Mouse (Mus musculus): Measurements from ENCODE around the gene Gabrr1. TPM values are rescaled to one million over a fixed set of nuclear protein-coding genes. Genes with fewer than 3 reads are reported as not detected.
A peak's percentile ranks its signal among the peaks of the same experiment; 100 is the strongest.
"Not testable (repeated sequence)": the region's sequence is repeated elsewhere in the genome, so short reads cannot be mapped to it uniquely, and the experiment has no call there.

Gene Gabrr1
- polyA plus RNA-seq (2015; fragmentation: Nextera tagmentation; extraction: Ambion mirVana): 0.14 TPM in 1 of 2 replicates, not detected in the other

- Histone ChIP-seq H3K9me3 (ENCODE audit: control insufficient read depth, low read length) (no peaks in the 10 kb centered on the region), H3K27me3 (replicated peaks; ENCODE audit: control insufficient read depth, insufficient read depth, low read length) (no peaks in the 10 kb centered on the region), H3K4me2 (ENCODE audit: low read length) (no peak within 1 kb of the TSS), H3K36me3 (ENCODE audit: control insufficient read depth, insufficient read depth) (no peaks in the 10 kb centered on the region), H3K4me3 (replicated peaks; ENCODE audit: low read length) (no peak within 1 kb of the TSS), H3K4me1 (replicated peaks; ENCODE audit: control insufficient read depth, insufficient read depth, low read length) (no peaks in the 10 kb centered on the region), H3K27ac (ENCODE audit: low read length) (no peak within 1 kb of the TSS), H3K9ac (replicated peaks; ENCODE audit: low read depth, low read length) (no peak within 1 kb of the TSS)
- ATAC-seq: no peak
- WGBS: 79% methylated on average over 11 of the region's 11 CpGs
Measured at GRCm38 (mm10) chr4:33132221-33132620, at the start of gene Gabrr1. TSS of gene Gabrr1 (plus strand) at chr4:33132521.

- H3K27me3 ChIP-seq (replicated peaks; ENCODE audit: control insufficient read depth, insufficient read depth, low read length): no peaks in the 10 kb centered on the region
- no peak for ATAC-seq
- H3K4me2 ChIP-seq (ENCODE audit: low read length): no peak overlapping the region
- no peaks in the 10 kb centered on the region for H3K9me3 ChIP-seq (ENCODE audit: control insufficient read depth, low read length)
- H3K36me3 ChIP-seq (ENCODE audit: control insufficient read depth, insufficient read depth): no peaks in the 10 kb centered on the region
- no peak overlapping the region for H3K27ac ChIP-seq (ENCODE audit: low read length)
- H3K4me3 ChIP-seq (replicated peaks; ENCODE audit: low read length): no peak overlapping the region
- 82% methylated on average over 6 of the region's 6 CpGs for WGBS
- no peaks in the 10 kb centered on the region for H3K4me1 ChIP-seq (replicated peaks; ENCODE audit: control insufficient read depth, insufficient read depth, low read length)
- H3K9ac ChIP-seq (replicated peaks; ENCODE audit: low read depth, low read length): no peak overlapping the region
Measured at GRCm38 (mm10) chr4:33099118-33099694, 33.1 kb upstream of the Gabrr1 start.

GRCm38 (mm10) chr4:33109720-33110458 is 22.4 kb upstream of the Gabrr1 start:
- ATAC-seq: no peak
- H3K36me3 ChIP-seq (ENCODE audit: control insufficient read depth, insufficient read depth): no peaks in the 10 kb centered on the region
- no peak overlapping the region for H3K9ac ChIP-seq (replicated peaks; ENCODE audit: low read depth, low read length)
- H3K4me1 ChIP-seq (replicated peaks; ENCODE audit: control insufficient read depth, insufficient read depth, low read length): no peaks in the 10 kb centered on the region
- no peaks in the 10 kb centered on the region for H3K27me3 ChIP-seq (replicated peaks; ENCODE audit: control insufficient read depth, insufficient read depth, low read length)
- no peaks in the 10 kb centered on the region for H3K9me3 ChIP-seq (ENCODE audit: control insufficient read depth, low read length)
- H3K27ac ChIP-seq (ENCODE audit: low read length): no peak overlapping the region
- 89% methylated on average over 14 of the region's 14 CpGs for WGBS
- H3K4me3 ChIP-seq (replicated peaks; ENCODE audit: low read length): no peak overlapping the region
- H3K4me2 ChIP-seq (ENCODE audit: low read length): no peak overlapping the region

DNA sequence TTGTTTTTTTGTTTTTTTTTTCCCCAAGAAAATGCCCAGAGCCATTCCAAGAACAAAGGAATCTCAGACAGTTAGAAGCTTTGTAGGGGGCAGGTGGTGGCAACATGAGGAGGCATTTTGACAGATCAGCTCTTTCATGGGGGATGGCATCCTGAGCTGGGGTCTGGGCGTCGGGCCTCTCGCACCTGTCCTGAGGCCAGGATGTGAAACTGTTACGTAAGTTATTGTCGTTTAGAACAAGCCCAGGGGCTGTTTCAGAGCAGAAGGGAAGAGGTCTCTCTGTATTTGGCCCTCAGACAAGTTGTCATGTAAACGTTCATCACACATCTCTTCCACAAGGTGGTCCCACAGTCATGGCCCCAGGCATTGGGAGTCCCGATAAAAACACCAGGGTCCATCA is 21.5 kb upstream of the Gabrr1 start:
- Histone ChIP-seq H3K4me2 (ENCODE audit: low read length) (no peak overlapping the region), H3K27me3 (replicated peaks; ENCODE audit: control insufficient read depth, insufficient read depth, low read length) (no peaks in the 10 kb centered on the region), H3K9me3 (ENCODE audit: control insufficient read depth, low read length) (no peaks in the 10 kb centered on the region), H3K27ac (ENCODE audit: low read length) (no peak overlapping the region), H3K9ac (replicated peaks; ENCODE audit: low read depth, low read length) (no peak overlapping the region), H3K4me1 (replicated peaks; ENCODE audit: control insufficient read depth, insufficient read depth, low read length) (no peaks in the 10 kb centered on the region), H3K36me3 (ENCODE audit: control insufficient read depth, insufficient read depth) (no peaks in the 10 kb centered on the region), H3K4me3 (replicated peaks; ENCODE audit: low read length) (no peak overlapping the region)
- 87% methylated on average over 7 of the region's 7 CpGs for WGBS
- no peak for ATAC-seq

- Histone ChIP-seq H3K4me2 (ENCODE audit: low read length) (no peak overlapping the region), H3K9ac (replicated peaks; ENCODE audit: low read depth, low read length) (no peak overlapping the region), H3K27me3 (replicated peaks; ENCODE audit: control insufficient read depth, insufficient read depth, low read length) (no peaks in the 10 kb centered on the region), H3K36me3 (ENCODE audit: control insufficient read depth, insufficient read depth) (no peaks in the 10 kb centered on the region), H3K9me3 (ENCODE audit: control insufficient read depth, low read length) (no peaks in the 10 kb centered on the region), H3K4me3 (replicated peaks; ENCODE audit: low read length) (no peak overlapping the region), H3K27ac (ENCODE audit: low read length) (no peak overlapping the region), H3K4me1 (replicated peaks; ENCODE audit: control insufficient read depth, insufficient read depth, low read length) (no peaks in the 10 kb centered on the region)
- no peak for ATAC-seq
- WGBS: 92% methylated on average over 9 of the region's 9 CpGs
Measured at GRCm38 (mm10) chr4:33111358-33111757, 21.0 kb upstream of the Gabrr1 start.

DNA sequence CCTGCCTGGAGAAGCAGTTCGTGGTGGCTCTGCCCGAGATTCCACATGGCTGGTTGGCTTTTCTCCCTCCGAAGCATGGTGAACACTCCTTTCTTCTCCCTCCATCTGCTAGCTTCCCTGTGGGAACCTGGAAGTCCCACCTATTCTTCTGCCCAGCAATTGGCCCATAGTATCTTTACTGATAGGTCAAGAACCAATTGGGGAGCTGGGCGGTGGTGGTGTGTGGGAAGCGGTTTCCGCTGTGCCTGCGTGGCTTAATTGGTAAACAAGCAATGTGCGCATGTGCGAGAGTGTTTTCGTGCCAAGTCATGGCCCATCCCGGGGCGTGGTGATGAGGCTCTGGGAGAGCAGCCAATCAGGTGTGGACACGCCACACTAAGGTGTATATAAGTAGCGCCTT is 19.5 kb upstream of the Gabrr1 start:
- H3K4me1 ChIP-seq (replicated peaks; ENCODE audit: control insufficient read depth, insufficient read depth, low read length); H3K36me3 ChIP-seq (ENCODE audit: control insufficient read depth, insufficient read depth); H3K27ac ChIP-seq (ENCODE audit: low read length); H3K9ac ChIP-seq (replicated peaks; ENCODE audit: low read depth, low read length); H3K27me3 ChIP-seq (replicated peaks; ENCODE audit: control insufficient read depth, insufficient read depth, low read length); H3K9me3 ChIP-seq (ENCODE audit: control insufficient read depth, low read length); H3K4me3 ChIP-seq (replicated peaks; ENCODE audit: low read length); ATAC-seq; H3K4me2 ChIP-seq (ENCODE audit: low read length): not testable (repeated sequence)
- 90% methylated on average over 10 of the region's 14 CpGs for whole genome bisulfite sequencing

DNA sequence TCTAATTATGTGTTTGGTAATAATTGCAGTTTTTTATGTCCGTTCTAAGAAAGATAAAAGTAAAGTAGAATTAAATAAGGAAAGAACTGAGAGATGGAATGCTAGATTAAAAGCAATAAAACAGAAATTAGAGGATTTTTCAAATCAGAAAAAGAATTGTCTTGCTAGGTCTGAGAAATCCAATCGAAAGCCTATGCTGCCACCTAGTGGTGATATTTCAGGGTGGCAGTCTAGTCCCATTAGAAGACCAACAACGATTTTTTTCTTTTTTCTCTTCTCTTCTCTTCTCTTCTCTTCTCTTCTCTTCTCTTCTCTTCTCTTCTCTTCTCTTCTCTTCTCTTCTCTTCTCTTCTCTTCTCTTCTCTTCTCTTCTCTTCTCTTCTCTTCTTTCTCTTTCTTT is 13.2 kb upstream of the Gabrr1 start:
- H3K4me2 ChIP-seq (ENCODE audit: low read length); H3K9ac ChIP-seq (replicated peaks; ENCODE audit: low read depth, low read length); H3K4me1 ChIP-seq (replicated peaks; ENCODE audit: control insufficient read depth, insufficient read depth, low read length); H3K27me3 ChIP-seq (replicated peaks; ENCODE audit: control insufficient read depth, insufficient read depth, low read length); H3K9me3 ChIP-seq (ENCODE audit: control insufficient read depth, low read length); H3K27ac ChIP-seq (ENCODE audit: low read length); H3K36me3 ChIP-seq (ENCODE audit: control insufficient read depth, insufficient read depth); H3K4me3 ChIP-seq (replicated peaks; ENCODE audit: low read length): not testable (repeated sequence)
- 5% methylated on average over 3 of the region's 3 CpGs for WGBS
- ATAC-seq: peak; percentile 72

- WGBS: 81% methylated on average over 6 of the region's 6 CpGs
- Histone ChIP-seq H3K36me3 (ENCODE audit: control insufficient read depth, insufficient read depth) (no peaks in the 10 kb centered on the region), H3K9me3 (ENCODE audit: control insufficient read depth, low read length) (no peaks in the 10 kb centered on the region), H3K27ac (ENCODE audit: low read length) (no peak overlapping the region), H3K27me3 (replicated peaks; ENCODE audit: control insufficient read depth, insufficient read depth, low read length) (no peaks in the 10 kb centered on the region), H3K4me2 (ENCODE audit: low read length) (no peak overlapping the region), H3K4me3 (replicated peaks; ENCODE audit: low read length) (no peak overlapping the region), H3K4me1 (replicated peaks; ENCODE audit: control insufficient read depth, insufficient read depth, low read length) (peaks cover 4% of the 10 kb centered on the region; the same call in 1 of the 2 replicates), H3K9ac (replicated peaks; ENCODE audit: low read depth, low read length) (no peak overlapping the region)
- no peak for ATAC-seq
Measured at GRCm38 (mm10) chr4:33124493-33124892, 7.8 kb upstream of the Gabrr1 start.

DNA sequence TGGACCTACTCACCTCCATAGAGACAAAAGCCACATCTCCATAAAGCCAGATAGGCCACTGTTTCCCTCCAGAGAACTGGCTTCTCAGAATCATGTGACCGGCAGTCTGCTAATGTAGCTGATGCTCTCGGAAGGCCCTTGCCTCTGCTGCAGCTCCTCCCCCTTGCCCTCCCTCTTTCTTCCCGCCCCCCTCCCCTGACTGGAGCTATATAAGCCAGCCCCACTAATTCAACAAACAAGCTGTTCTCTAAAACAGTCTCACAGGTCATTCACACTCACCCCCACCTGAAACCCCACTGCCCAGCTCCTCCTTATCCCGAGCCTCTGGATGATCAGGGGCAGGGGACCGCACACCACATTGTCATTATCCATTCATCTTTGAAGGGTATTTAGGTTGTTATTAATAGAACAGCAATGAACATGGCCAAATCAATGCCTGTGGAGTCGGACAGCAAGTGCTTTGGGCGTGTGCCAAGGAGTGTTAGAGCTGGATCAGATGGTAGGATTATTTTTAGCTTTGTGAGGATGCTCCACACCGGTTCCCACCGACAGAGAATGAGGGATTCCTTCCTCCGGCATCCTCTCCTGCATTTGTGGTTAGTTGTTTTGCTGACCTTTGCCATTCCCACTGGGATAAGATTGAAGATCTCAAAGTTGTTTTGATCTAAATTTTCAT is 6.8 kb upstream of the Gabrr1 start:
- H3K36me3 ChIP-seq (ENCODE audit: control insufficient read depth, insufficient read depth): no peaks in the 10 kb centered on the region
- H3K27me3 ChIP-seq (replicated peaks; ENCODE audit: control insufficient read depth, insufficient read depth, low read length): no peaks in the 10 kb centered on the region
- ATAC-seq: peak; percentile 55; the same call in 1 of the 2 replicates
- no peak overlapping the region for H3K4me3 ChIP-seq (replicated peaks; ENCODE audit: low read length)
- 54% methylated on average over 10 of the region's 10 CpGs for WGBS
- no peak overlapping the region for H3K9ac ChIP-seq (replicated peaks; ENCODE audit: low read depth, low read length)
- no peak overlapping the region for H3K27ac ChIP-seq (ENCODE audit: low read length)
- peaks cover 4% of the 10 kb centered on the region; the same call in 1 of the 2 replicates for H3K4me1 ChIP-seq (replicated peaks; ENCODE audit: control insufficient read depth, insufficient read depth, low read length)
- H3K9me3 ChIP-seq (ENCODE audit: control insufficient read depth, low read length): no peaks in the 10 kb centered on the region
- no peak overlapping the region for H3K4me2 ChIP-seq (ENCODE audit: low read length)
